Mouse (Mus musculus) small intestine, adult 2 months (tissue): ENCODE measurements around the gene Klkb1. TPM values are rescaled to one million over a fixed set of nuclear protein-coding genes. Genes with fewer than 3 reads are reported as not detected.
A peak's percentile ranks its signal among the peaks of the same experiment; 100 is the strongest.
"Not testable (repeated sequence)": the region's sequence is repeated elsewhere in the genome, so short reads cannot be mapped to it uniquely, and the experiment has no call there.

Experiments used
- H3K27ac ChIP-seq: fragments of 200-500 bp; 2 replicates; pipeline ENCODE4 v1.5.1; 2012; ENCODE audit warnings: low read depth, low read length, control low read depth, inconsistent platforms; ENCODE audit not compliant: insufficient read depth
- H3K27me3 ChIP-seq: fragments of 200-500 bp; 2 replicates; pipeline ENCODE4 v1.6.1; 2012; ENCODE audit warnings: mild to moderate bottlenecking, moderate library complexity, low read length, inconsistent platforms; ENCODE audit not compliant: control insufficient read depth, insufficient read depth
- H3K36me3 ChIP-seq: fragments of 200-500 bp; 2 replicates; pipeline ENCODE4 v1.6.1; 2012; ENCODE audit warnings: mild to moderate bottlenecking, low read length, control low read depth, inconsistent platforms; ENCODE audit not compliant: control insufficient read depth, insufficient read depth
- H3K4me1 ChIP-seq: fragments of 200-500 bp; 2 replicates; pipeline ENCODE4 v1.6.1; 2012; ENCODE audit warnings: low read length, inconsistent platforms, mixed read lengths; ENCODE audit not compliant: control insufficient read depth, insufficient read depth, insufficient read length
- H3K4me3 ChIP-seq: fragments of 200-500 bp; 2 replicates; pipeline ENCODE4 v1.5.1; 2012; ENCODE audit warnings: low read depth, mild to moderate bottlenecking, control low read depth, inconsistent platforms, low read length, moderate library complexity
- CTCF ChIP-seq: fragments of 200-500 bp; IDR thresholded peaks from 2 replicates; pipeline ENCODE4 v1.5.1; 2012; ENCODE audit warnings: low read depth, mild to moderate bottlenecking, control low read depth, inconsistent platforms, low read length, moderate library complexity, mixed read lengths; ENCODE audit not compliant: insufficient replicate concordance, insufficient read length; ENCODE audit errors: extremely low read depth
- POLR2A ChIP-seq: fragments of 200-500 bp; IDR thresholded peaks from 2 replicates; pipeline ENCODE4 v1.6.1; 2012; ENCODE audit warnings: low read depth, mild to moderate bottlenecking, control low read depth, inconsistent platforms, low read length, moderate library complexity
- WGBS: fragments of 180-500 bp; shearing (Covaris S2); methylation state at CpG from one replicate; pipeline ENCODE4 v1.1.7; 2018; 5-methylcytosine and 5-hydroxymethylcytosine counted together
- polyA plus RNA-seq: library from polyadenylated mRNA; depleted of rRNA; stranded (reverse); fragments of >200 nt; gene quantifications from 2 replicates; pipeline ENCODE4 v1.2.3, GENCODE M21; 2012

Gene Klkb1
- polyA plus RNA-seq, 1 experiment = 0.25 TPM

DNA sequence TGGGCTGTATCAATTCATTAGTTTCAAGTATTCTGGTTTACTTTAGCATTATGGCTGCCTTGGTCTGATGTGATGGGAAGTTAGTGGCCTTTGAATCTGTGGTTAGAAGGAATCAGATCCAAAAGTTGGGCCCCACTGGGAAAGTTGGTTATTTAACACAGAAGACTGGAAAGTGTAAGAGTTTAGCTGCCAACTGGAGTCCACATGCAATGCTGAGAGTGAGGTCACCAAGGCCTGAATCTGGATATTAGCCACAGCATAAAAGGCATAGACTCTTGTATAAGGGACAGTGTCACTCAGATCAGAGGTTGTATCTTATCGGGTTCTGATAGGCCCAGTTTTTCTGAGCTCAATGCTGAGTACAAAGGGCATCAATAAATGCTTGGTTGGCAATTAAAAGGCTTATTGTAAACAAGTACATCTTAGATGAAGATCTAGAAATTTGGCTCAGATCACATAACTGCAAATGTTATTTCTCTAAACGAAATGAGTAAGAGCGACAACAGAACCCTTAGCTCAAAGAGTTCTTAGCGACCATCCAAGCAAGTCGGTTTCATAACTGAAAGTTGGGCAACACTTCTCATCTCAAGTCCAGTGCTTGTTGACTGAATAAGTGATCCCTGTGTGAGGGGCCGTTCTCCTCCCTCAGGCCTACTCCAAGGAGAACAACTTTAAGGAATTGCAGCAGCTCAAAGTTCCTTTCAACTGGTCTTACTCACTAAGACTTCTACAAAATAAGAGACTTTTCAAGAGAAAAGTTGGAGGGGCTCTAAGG lies 34.7 kb upstream of the Klkb1 start:
- Histone ChIP-seq H3K27me3 (no peaks in the 10 kb centered on the region), H3K36me3 (peaks cover 14% of the 10 kb centered on the region), H3K4me1 (peaks cover 12% of the 10 kb centered on the region; the same call in 1 of the 2 replicates), H3K4me3 (no peak overlapping the region), H3K27ac (peak overlapping the region; percentile 91)
- TF ChIP-seq CTCF (no peak), POLR2A (no peak)
- WGBS = 26% methylated on average over 6 of the region's 6 CpGs

- H3K4me1 ChIP-seq, H3K4me3 ChIP-seq, H3K27ac ChIP-seq, H3K27me3 ChIP-seq: not testable (repeated sequence)
- H3K36me3 ChIP-seq = peaks cover 16% of the 10 kb centered on the region
Observed at GRCm38 (mm10) chr8:45327076-45327475, 32.4 kb upstream of the Klkb1 start.

DNA sequence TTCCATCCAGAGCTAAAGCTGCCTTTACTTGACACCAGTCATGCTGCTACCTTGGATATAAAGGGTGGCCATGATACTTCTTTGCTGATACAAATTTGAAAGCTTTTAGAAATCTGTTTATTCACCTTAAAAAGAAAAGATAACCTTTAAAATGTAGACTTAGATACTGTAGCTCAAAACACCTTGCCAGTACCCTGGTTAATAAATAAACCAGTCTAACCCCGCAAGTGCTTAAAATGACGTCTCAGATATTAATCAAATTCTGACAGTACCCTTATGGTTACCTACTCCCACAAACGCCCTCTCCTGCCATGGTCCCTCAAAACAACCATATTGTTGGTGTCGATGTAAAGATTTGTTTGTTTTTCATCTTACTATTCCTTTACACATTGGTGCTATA lies 29.5 kb upstream of the Klkb1 start:
- H3K36me3 ChIP-seq = peaks cover 26% of the 10 kb centered on the region
- H3K27ac ChIP-seq = no peak overlapping the region
- no peaks in the 10 kb centered on the region for H3K27me3 ChIP-seq
- H3K4me1 ChIP-seq = peaks cover 10% of the 10 kb centered on the region; the same call in 1 of the 2 replicates
- TF ChIP-seq CTCF (no peak), POLR2A (no peak)
- 31% methylated on average over 4 of the region's 4 CpGs for WGBS
- no peak overlapping the region for H3K4me3 ChIP-seq

GRCm38 (mm10) chr8:45321365-45321764 lies 26.7 kb upstream of the Klkb1 start:
- WGBS = 26% methylated on average over 2 of the region's 2 CpGs
- no peak overlapping the region for H3K4me3 ChIP-seq
- peak overlapping the region; percentile 55 for H3K27ac ChIP-seq
- no peaks in the 10 kb centered on the region for H3K27me3 ChIP-seq
- H3K4me1 ChIP-seq = peaks cover 8% of the 10 kb centered on the region; the same call in 1 of the 2 replicates
- H3K36me3 ChIP-seq = peaks cover 28% of the 10 kb centered on the region
- no peak for TF ChIP-seq CTCF
- TF ChIP-seq POLR2A = no peak

DNA sequence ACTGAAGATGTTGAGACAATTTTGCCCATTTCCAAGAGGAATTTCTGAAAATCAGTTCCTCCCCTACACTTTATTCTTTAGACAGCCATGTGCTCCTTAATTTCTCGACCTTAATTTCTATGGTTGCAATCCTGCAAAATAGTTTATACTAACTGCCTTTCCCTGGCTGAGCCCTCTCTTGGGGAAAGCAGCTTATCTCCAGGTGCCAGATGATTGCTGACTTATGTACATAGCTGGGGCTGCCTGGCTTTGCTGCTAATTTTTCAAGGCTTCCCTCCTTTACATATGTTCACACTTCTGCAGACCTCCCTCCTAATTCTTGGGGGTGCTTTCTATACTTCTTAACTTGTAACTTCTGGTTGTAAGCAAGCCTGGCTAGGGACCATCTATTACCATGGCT lies 26.3 kb upstream of the Klkb1 start:
- no peaks in the 10 kb centered on the region for H3K27me3 ChIP-seq
- peaks cover 6% of the 10 kb centered on the region; the same call in 1 of the 2 replicates for H3K4me1 ChIP-seq
- H3K36me3 ChIP-seq = peaks cover 30% of the 10 kb centered on the region
- no peak for TF ChIP-seq CTCF
- no peak for TF ChIP-seq POLR2A
- WGBS = 13% methylated on average over 1 of the region's 1 CpGs
- H3K4me3 ChIP-seq = no peak overlapping the region
- peak overlapping the region; percentile 55 for H3K27ac ChIP-seq

- Histone ChIP-seq H3K36me3 (peaks cover 56% of the 10 kb centered on the region), H3K4me3 (no peak overlapping the region), H3K27ac (no peak overlapping the region), H3K4me1 (no peaks in the 10 kb centered on the region), H3K27me3 (no peaks in the 10 kb centered on the region)
- 83% methylated on average over 4 of the region's 4 CpGs for WGBS
- TF ChIP-seq CTCF = no peak
- no peak for TF ChIP-seq POLR2A
Observed at GRCm38 (mm10) chr8:45310967-45311366, 16.3 kb upstream of the Klkb1 start.

GRCm38 (mm10) chr8:45308366-45308765 lies 13.7 kb upstream of the Klkb1 start, which contains the start of gene Gm45753:
TSS of gene Gm45753 (minus strand) at chr8:45308466.
- no peaks in the 10 kb centered on the region for H3K4me1 ChIP-seq
- H3K27me3 ChIP-seq = no peaks in the 10 kb centered on the region
- 90% methylated on average over 13 of the region's 13 CpGs for WGBS
- H3K36me3 ChIP-seq = peaks cover 56% of the 10 kb centered on the region
- TF ChIP-seq POLR2A = no peak
- no peak for TF ChIP-seq CTCF
- no peak within 1 kb of the TSS for H3K4me3 ChIP-seq
- H3K27ac ChIP-seq = no peak within 1 kb of the TSS
